Mouse (Mus musculus): ENCODE measurements around the gene Ctnnbip1. TPM values are rescaled to one million over a fixed set of nuclear protein-coding genes. Genes with fewer than 3 reads are reported as not detected.

The Ctnnbip1 gene
- polyA plus RNA-seq, 1 experiment from 2014 or later, result 41.2 TPM

DNA sequence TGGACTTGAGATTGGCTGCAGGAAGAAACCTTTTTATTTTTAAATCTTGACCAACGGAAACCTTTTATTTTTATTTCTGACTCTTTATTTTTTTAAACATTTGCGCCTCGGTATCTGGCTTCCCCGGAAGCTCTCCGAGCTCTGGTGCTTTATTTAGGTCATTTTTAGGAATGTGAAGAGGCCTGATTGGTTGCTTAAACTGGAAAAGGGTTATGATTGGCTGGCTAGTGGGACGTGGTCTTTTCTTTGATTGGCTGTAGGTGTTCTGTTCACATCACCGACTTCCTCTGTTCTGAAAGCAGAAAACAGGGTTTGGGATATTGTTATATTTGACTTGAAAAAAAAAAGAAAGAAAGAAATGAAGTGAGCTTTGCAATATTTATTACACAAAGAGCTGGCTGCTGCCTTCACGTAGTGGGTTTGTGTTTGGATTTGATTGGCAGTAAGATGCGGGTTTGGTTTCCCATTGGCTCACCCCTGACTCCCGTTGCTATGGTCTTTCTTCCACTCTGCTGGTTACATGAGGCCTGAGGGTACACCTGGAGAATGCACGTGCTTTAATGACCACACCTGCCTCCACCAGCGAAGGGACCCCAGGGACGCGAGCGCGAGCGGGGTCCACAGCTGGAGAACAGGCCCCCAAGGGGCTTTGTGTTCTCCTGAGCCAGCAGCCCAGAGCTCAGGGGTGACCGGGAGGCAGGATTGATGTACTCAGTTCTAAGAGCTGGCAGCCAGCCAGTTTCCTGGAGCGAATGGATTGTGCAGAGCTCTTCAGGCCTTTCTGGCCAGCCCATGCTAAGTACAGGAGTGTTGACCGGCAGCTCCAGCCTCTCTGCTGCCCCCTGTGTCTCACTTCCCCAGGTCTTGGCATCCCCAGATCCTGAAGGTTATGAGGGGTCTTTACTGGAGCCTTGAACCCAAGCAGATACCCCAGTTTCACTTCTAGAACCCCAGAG is 46.7 kb downstream of the Ctnnbip1 start:
- Histone ChIP-seq H3K27me3 (replicated peaks; ENCODE audit: control insufficient read depth, insufficient read depth, low read length) (no peaks in the 10 kb centered on the region), H3K4me2 (ENCODE audit: low read depth, low read length) (peak overlapping the region; percentile 41), H3K9ac (ENCODE audit: low read depth, low read length) (0 out of 2 replicates have a peak overlapping the region, but pooled peaks have one; percentile 41), H3K36me3 (ENCODE audit: control insufficient read depth, insufficient read depth, low read length) (no peaks in the 10 kb centered on the region), H3K9me3 (ENCODE audit: control insufficient read depth, low read length) (no peaks in the 10 kb centered on the region), H3K4me1 (ENCODE audit: control insufficient read depth, insufficient read depth, low read length) (peaks cover 49% of the 10 kb centered on the region), H3K27ac (ENCODE audit: low read length) (peak overlapping the region; percentile 83), H3K4me3 (ENCODE audit: low read length) (0 out of 2 replicates have a peak overlapping the region, but pooled peaks have one; percentile 0)
- WGBS, result 41% methylated on average over 20 of the region's 20 CpGs
- ATAC-seq, result peak; percentile 69

DNA sequence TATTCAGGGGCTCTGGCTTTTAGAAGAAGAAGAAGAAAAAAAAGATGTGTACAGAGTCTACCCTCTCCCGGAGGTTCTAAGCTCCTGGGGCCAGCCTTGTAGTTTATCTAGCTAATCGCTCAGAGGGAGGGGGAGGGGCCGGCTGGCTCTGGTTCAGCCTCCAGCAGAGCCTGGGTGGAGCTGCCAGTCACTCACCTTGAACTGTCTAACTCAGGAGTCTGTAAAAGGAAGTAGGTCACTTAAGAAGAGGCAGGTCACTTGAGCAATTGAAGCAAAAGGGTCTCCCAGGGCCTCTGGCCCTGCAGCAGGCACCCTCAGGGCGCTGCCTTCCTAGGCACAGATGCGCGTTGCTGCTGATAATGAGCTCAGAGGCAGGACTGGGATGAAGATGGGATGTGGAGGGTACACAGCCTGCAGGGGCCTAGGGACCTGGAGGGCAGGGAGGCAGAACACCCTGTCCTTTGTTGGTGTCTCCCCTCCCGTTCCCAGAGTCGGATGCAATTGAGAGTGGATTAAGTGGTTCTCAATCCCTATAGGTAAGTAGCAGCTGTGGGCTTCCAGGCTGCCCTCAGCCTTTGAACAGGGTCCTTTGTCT is 49.5 kb downstream of the Ctnnbip1 start:
- no peaks in the 10 kb centered on the region for H3K36me3 ChIP-seq (ENCODE audit: control insufficient read depth, insufficient read depth, low read length)
- 20% methylated on average over 8 of the region's 8 CpGs for WGBS
- no peaks in the 10 kb centered on the region for H3K9me3 ChIP-seq (ENCODE audit: control insufficient read depth, low read length)
- no peak overlapping the region for H3K4me3 ChIP-seq (ENCODE audit: low read length)
- no peak overlapping the region for H3K4me2 ChIP-seq (ENCODE audit: low read depth, low read length)
- H3K27me3 ChIP-seq (replicated peaks; ENCODE audit: control insufficient read depth, insufficient read depth, low read length), result no peaks in the 10 kb centered on the region
- peak overlapping the region; percentile 21; the same call in 1 of the 2 replicates for H3K9ac ChIP-seq (ENCODE audit: low read depth, low read length)
- peaks cover 64% of the 10 kb centered on the region for H3K4me1 ChIP-seq (ENCODE audit: control insufficient read depth, insufficient read depth, low read length)
- peak; percentile 57 for ATAC-seq
- peak overlapping the region; percentile 85 for H3K27ac ChIP-seq (ENCODE audit: low read length)

DNA sequence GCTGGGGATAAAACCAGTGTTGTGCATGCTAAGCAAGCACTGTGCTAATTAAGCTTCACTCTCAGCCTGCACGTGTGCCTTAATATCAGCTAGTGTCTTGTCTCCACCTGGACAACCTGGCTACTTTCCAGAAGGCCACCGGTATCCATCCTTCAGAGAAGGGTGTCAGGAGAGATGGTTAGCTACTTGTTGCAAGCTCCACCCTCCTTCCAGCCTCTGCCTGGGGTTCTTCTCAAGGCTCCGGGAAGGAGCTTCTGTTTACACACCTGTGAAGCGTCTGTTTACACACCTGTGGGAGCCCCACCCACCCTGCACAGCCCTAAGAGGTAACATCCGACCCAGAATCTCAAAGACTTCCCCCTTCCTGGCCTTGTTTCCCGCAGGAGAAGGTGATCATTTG is 50.6 kb downstream of the Ctnnbip1 start:
- H3K27me3 ChIP-seq (replicated peaks; ENCODE audit: control insufficient read depth, insufficient read depth, low read length), result no peaks in the 10 kb centered on the region
- peak overlapping the region; percentile 85; the same call in 1 of the 2 replicates for H3K27ac ChIP-seq (ENCODE audit: low read length)
- no peaks in the 10 kb centered on the region for H3K9me3 ChIP-seq (ENCODE audit: control insufficient read depth, low read length)
- peaks cover 58% of the 10 kb centered on the region for H3K4me1 ChIP-seq (ENCODE audit: control insufficient read depth, insufficient read depth, low read length)
- no peaks in the 10 kb centered on the region for H3K36me3 ChIP-seq (ENCODE audit: control insufficient read depth, insufficient read depth, low read length)
- no peak overlapping the region for H3K4me3 ChIP-seq (ENCODE audit: low read length)
- no peak overlapping the region for H3K4me2 ChIP-seq (ENCODE audit: low read depth, low read length)
- ATAC-seq, result peak; percentile 31
- 35% methylated on average over 6 of the region's 6 CpGs for WGBS
- no peak overlapping the region for H3K9ac ChIP-seq (ENCODE audit: low read depth, low read length)

DNA sequence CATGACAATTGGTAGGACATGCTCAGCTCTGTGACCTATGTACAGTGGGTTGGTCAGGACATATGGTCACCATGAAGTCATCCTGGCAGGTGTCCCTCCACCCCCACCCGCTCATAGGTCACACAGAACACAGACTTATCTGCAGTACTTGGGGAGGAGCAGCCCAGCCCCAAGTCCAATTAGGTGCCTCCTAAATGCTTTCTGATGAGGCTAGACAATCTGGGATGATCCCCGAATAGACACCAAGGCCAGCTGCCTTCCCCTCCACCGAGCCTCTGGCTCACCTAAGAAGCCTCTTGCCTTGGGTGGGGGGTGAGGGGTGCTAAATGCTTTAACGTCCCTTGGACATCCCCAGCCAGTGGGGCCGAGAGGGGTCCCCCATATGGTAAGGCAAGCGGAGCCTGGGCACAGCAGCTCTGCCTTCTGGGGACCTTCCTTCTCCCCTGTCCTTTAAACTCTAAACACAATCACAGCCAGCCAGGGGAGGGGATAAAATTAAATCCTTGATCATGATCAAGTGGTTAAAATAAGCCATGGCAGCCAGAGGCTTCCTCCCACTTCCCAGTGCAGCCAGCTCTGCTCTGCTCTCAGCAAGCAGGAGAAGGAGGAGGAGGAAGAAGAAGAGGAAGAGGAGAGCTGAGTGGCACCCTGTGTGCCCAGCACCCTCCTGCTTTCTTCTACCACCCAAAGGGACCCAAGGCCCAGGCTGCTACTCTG is 51.9 kb downstream of the Ctnnbip1 start:
- Histone ChIP-seq H3K36me3 (ENCODE audit: control insufficient read depth, insufficient read depth, low read length) (no peaks in the 10 kb centered on the region), H3K27me3 (replicated peaks; ENCODE audit: control insufficient read depth, insufficient read depth, low read length) (no peaks in the 10 kb centered on the region), H3K4me1 (ENCODE audit: control insufficient read depth, insufficient read depth, low read length) (peaks cover 46% of the 10 kb centered on the region), H3K9ac (ENCODE audit: low read depth, low read length) (peak overlapping the region; percentile 21; the same call in 1 of the 2 replicates), H3K9me3 (ENCODE audit: control insufficient read depth, low read length) (no peaks in the 10 kb centered on the region), H3K4me2 (ENCODE audit: low read depth, low read length) (peak overlapping the region; percentile 16; the same call in 1 of the 2 replicates), H3K4me3 (ENCODE audit: low read length) (no peak overlapping the region), H3K27ac (ENCODE audit: low read length) (peak overlapping the region; percentile 52)
- 72% methylated on average over 6 of the region's 6 CpGs for WGBS
- 0 out of 2 replicates have a peak, but pooled peaks have one; percentile 10 for ATAC-seq

DNA sequence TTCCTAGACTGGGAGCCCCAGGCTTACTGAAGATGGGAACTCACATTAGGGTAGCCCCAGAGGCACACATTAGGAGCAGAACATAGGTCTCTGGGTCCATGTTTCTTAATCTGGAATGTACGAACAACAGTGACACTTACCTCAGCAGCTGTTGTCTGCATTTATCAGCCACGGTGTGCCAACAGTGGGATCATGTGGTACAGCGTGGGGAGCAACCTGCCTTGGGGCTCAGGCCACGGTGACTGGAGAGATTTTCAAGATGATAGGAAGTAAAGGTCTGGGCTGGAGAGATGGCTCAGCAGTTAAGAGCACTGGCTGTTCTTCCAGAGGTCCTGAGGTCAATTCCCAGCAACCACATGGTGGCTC is 52.4 kb downstream of the Ctnnbip1 start:
- no peak overlapping the region for H3K9ac ChIP-seq (ENCODE audit: low read depth, low read length)
- H3K4me2 ChIP-seq (ENCODE audit: low read depth, low read length), result no peak overlapping the region
- peak overlapping the region; percentile 43 for H3K27ac ChIP-seq (ENCODE audit: low read length)
- ATAC-seq, result no peak
- no peak overlapping the region for H3K4me3 ChIP-seq (ENCODE audit: low read length)
- peaks cover 40% of the 10 kb centered on the region for H3K4me1 ChIP-seq (ENCODE audit: control insufficient read depth, insufficient read depth, low read length)
- no peaks in the 10 kb centered on the region for H3K36me3 ChIP-seq (ENCODE audit: control insufficient read depth, insufficient read depth, low read length)
- WGBS, result 70% methylated on average over 4 of the region's 4 CpGs
- no peaks in the 10 kb centered on the region for H3K9me3 ChIP-seq (ENCODE audit: control insufficient read depth, low read length)
- H3K27me3 ChIP-seq (replicated peaks; ENCODE audit: control insufficient read depth, insufficient read depth, low read length), result no peaks in the 10 kb centered on the region

DNA sequence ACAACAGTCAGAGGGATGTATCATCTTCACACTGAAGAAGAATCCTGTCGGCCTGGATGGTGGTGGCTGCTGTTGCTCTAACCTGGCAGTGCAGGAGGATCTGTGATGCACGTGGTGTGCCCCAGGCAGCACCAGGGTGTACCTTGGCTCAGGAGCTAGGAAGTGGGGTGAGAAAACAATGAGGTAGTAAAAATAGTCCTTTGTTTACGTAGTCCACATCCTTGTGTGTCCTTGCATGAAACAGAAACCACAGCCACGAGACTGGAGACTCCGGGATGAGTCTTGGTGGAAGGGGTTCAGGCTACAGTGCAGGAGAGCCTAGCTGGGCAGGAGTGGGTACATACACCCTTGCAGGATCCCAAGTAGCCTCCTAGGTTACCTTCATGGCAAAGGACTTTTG is 53.2 kb downstream of the Ctnnbip1 start:
- peaks cover 40% of the 10 kb centered on the region for H3K4me1 ChIP-seq (ENCODE audit: control insufficient read depth, insufficient read depth, low read length)
- H3K4me3 ChIP-seq (ENCODE audit: low read length), result no peak overlapping the region
- H3K27ac ChIP-seq (ENCODE audit: low read length), result peak overlapping the region; percentile 62
- peak overlapping the region; percentile 34; the same call in 1 of the 2 replicates for H3K9ac ChIP-seq (ENCODE audit: low read depth, low read length)
- peak; percentile 43 for ATAC-seq
- 40% methylated on average over 5 of the region's 5 CpGs for WGBS
- no peaks in the 10 kb centered on the region for H3K27me3 ChIP-seq (replicated peaks; ENCODE audit: control insufficient read depth, insufficient read depth, low read length)
- H3K9me3 ChIP-seq (ENCODE audit: control insufficient read depth, low read length), result no peaks in the 10 kb centered on the region
- no peak overlapping the region for H3K4me2 ChIP-seq (ENCODE audit: low read depth, low read length)
- no peaks in the 10 kb centered on the region for H3K36me3 ChIP-seq (ENCODE audit: control insufficient read depth, insufficient read depth, low read length)

DNA sequence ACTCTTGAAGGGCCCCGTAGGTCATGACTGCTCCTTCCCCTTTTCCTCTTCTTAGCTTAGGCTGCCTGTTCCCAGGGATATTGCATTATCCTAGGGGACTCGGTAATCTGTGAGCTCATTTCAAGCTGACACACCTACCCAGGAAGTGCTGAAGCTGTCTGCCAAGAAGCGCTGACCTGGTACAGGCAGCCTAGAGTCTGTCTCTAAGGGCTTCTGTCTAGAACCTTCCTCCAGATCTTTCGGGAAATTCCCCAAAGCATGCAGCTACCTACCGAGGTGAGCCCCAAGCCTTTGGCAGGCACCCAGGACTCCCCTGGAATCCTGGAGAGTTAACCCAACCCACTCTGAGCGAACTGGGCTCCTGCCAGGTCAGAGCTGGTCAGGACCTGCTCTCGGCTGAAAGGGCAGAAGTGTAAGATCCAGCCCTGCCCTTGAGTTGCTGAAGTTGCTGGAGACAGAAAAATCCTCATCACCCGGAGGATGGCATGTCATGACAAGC is 53.7 kb downstream of the Ctnnbip1 start:
- no peak overlapping the region for H3K4me2 ChIP-seq (ENCODE audit: low read depth, low read length)
- no peaks in the 10 kb centered on the region for H3K36me3 ChIP-seq (ENCODE audit: control insufficient read depth, insufficient read depth, low read length)
- H3K4me1 ChIP-seq (ENCODE audit: control insufficient read depth, insufficient read depth, low read length), result peaks cover 40% of the 10 kb centered on the region
- ATAC-seq, result peak; percentile 54
- 46% methylated on average over 8 of the region's 8 CpGs for WGBS
- H3K9ac ChIP-seq (ENCODE audit: low read depth, low read length), result peak overlapping the region; percentile 34
- no peak overlapping the region for H3K4me3 ChIP-seq (ENCODE audit: low read length)
- H3K27ac ChIP-seq (ENCODE audit: low read length), result peak overlapping the region; percentile 62
- H3K9me3 ChIP-seq (ENCODE audit: control insufficient read depth, low read length), result no peaks in the 10 kb centered on the region
- no peaks in the 10 kb centered on the region for H3K27me3 ChIP-seq (replicated peaks; ENCODE audit: control insufficient read depth, insufficient read depth, low read length)

DNA sequence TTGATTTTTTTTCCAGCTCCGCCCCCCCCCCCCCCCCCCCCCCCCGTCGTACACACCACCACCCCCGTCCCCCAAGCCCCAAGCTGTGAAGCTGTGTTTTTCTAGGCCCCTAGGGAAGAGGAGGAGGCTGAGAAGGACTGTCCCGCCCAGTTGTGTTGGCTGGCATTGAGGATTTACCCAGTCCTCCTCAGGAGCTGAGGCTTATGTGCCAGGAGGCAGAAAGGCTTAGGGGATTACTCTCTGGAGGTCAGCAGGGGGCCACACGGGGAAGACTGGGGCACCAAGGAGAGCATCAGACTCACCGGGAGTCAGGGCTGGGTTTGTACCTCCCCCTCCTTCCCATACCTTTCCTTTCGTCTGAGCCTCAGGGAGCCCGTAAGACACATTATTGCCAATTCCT is 54.4 kb downstream of the Ctnnbip1 start:
- no peak for ATAC-seq
- H3K4me1 ChIP-seq (ENCODE audit: control insufficient read depth, insufficient read depth, low read length), result peaks cover 40% of the 10 kb centered on the region
- no peak overlapping the region for H3K4me2 ChIP-seq (ENCODE audit: low read depth, low read length)
- H3K4me3 ChIP-seq (ENCODE audit: low read length), result no peak overlapping the region
- no peaks in the 10 kb centered on the region for H3K27me3 ChIP-seq (replicated peaks; ENCODE audit: control insufficient read depth, insufficient read depth, low read length)
- no peaks in the 10 kb centered on the region for H3K9me3 ChIP-seq (ENCODE audit: control insufficient read depth, low read length)
- 57% methylated on average over 5 of the region's 9 CpGs for WGBS
- H3K27ac ChIP-seq (ENCODE audit: low read length), result no peak overlapping the region
- H3K9ac ChIP-seq (ENCODE audit: low read depth, low read length), result no peak overlapping the region
- H3K36me3 ChIP-seq (ENCODE audit: control insufficient read depth, insufficient read depth, low read length), result no peaks in the 10 kb centered on the region

DNA sequence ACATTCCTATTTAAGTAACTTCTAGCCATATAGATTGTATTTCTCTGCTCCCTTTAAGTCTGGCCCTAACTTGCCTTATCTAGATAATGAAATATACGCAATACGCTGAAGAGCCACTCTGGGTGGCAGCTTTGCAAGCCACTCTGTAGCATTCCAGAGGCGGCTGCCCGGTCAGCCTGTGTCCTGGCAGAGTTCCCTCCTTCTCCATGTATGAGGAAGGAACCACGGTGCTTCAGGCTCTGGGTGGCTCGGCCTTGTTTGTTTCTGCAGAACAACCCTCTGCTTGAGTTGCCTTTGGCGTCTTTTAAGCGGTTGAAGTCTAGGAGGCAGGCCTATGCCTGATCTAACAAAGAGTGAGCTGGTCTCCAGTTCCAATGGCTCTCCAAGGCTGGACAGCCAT is 54.8 kb downstream of the Ctnnbip1 start:
- no peak overlapping the region for H3K9ac ChIP-seq (ENCODE audit: low read depth, low read length)
- no peaks in the 10 kb centered on the region for H3K27me3 ChIP-seq (replicated peaks; ENCODE audit: control insufficient read depth, insufficient read depth, low read length)
- no peaks in the 10 kb centered on the region for H3K36me3 ChIP-seq (ENCODE audit: control insufficient read depth, insufficient read depth, low read length)
- WGBS, result 60% methylated on average over 8 of the region's 8 CpGs
- H3K4me3 ChIP-seq (ENCODE audit: low read length), result no peak overlapping the region
- no peak for ATAC-seq
- H3K4me1 ChIP-seq (ENCODE audit: control insufficient read depth, insufficient read depth, low read length), result peaks cover 36% of the 10 kb centered on the region
- H3K9me3 ChIP-seq (ENCODE audit: control insufficient read depth, low read length), result no peaks in the 10 kb centered on the region
- no peak overlapping the region for H3K4me2 ChIP-seq (ENCODE audit: low read depth, low read length)
- no peak overlapping the region for H3K27ac ChIP-seq (ENCODE audit: low read length)

Measured in intestine, embryonic 16.5 days (tissue).